Mouse (Mus musculus) lung, adult 2 months (tissue): Measurements from ENCODE around the gene Cetn3. TPM values are rescaled to one million over a fixed set of nuclear protein-coding genes. Genes with fewer than 3 reads are reported as not detected.
A peak's percentile ranks its signal among the peaks of the same experiment; 100 is the strongest.

ENCODE experiments used
- DNase-seq: peaks from one replicate; pipeline ENCODE4 v3.0.0; 2022
- H3K4me1 ChIP-seq: fragments of 200-500 bp; 2 replicates; pipeline ENCODE4 v1.6.1; 2011; ENCODE audit warnings: low read length; ENCODE audit not compliant: control insufficient read depth, insufficient read depth
- H3K4me3 ChIP-seq: fragments of 200-500 bp; replicated peaks from 2 replicates; pipeline ENCODE3; 2011; ENCODE audit warnings: low read depth, mild to moderate bottlenecking, control low read depth, low read length; ENCODE audit errors: extremely low read depth
- CTCF ChIP-seq: fragments of 200-500 bp; IDR thresholded peaks from 2 replicates; pipeline ENCODE4 v1.5.1; 2011; ENCODE audit warnings: mild to moderate bottlenecking, low read length, control low read depth; ENCODE audit not compliant: insufficient read depth
- POLR2A ChIP-seq: fragments of 200-500 bp; IDR thresholded peaks from 2 replicates; pipeline ENCODE4 v1.6.1; 2011; ENCODE audit warnings: low read depth, mild to moderate bottlenecking, control low read depth, low read length, borderline replicate concordance; ENCODE audit errors: extremely low read depth
- WGBS: fragments of 180-500 bp; shearing (Covaris S2); methylation state at CpG from one replicate; pipeline ENCODE4 v1.1.7; 2018; 5-methylcytosine and 5-hydroxymethylcytosine counted together
- polyA plus RNA-seq: library from polyadenylated mRNA; depleted of rRNA; stranded (reverse); fragments of >200 nt; gene quantifications from 2 replicates; pipeline ENCODE4 v1.2.3, GENCODE M21; 2012; rRNA removed

Gene Cetn3
- polyA plus RNA-seq = 2.9 and 8.8 TPM in 2 replicates

GRCm38 (mm10) chr13:81782971-81783404 is at the start of gene Cetn3:
Cetn3 (plus strand) TSS chr13:81783077.
- H3K4me1 ChIP-seq = peaks cover 5% of the 10 kb centered on the region
- peak within 1 kb of the TSS; percentile 99 for H3K4me3 ChIP-seq
- TF ChIP-seq POLR2A (peak; percentile 10; the same call in 1 of the 2 replicates), CTCF (no peak)
- under 1% methylated on average over 29 of the region's 29 CpGs for WGBS
- no peak for DNase-seq

- no peak for TF ChIP-seq POLR2A
- no peak for TF ChIP-seq CTCF
- 72% methylated on average over 5 of the region's 5 CpGs for WGBS
- H3K4me3 ChIP-seq = no peak overlapping the region
- peaks cover 2% of the 10 kb centered on the region; the same call in 1 of the 2 replicates for H3K4me1 ChIP-seq
- DNase-seq = no peak
These were observed 46.3 kb upstream of the Cetn3 start for GRCm38 (mm10) chr13:81736606-81737005.

- Histone ChIP-seq H3K4me1 (peaks cover 2% of the 10 kb centered on the region; the same call in 1 of the 2 replicates), H3K4me3 (no peak overlapping the region)
- 28% methylated on average over 3 of the region's 3 CpGs for WGBS
- no peak for DNase-seq
- TF ChIP-seq POLR2A (no peak), CTCF (peak; percentile 27; the same call in 1 of the 2 replicates)
These were observed 42.0 kb upstream of the Cetn3 start for GRCm38 (mm10) chr13:81740898-81741297.

GRCm38 (mm10) chr13:81743391-81744091 is 39.3 kb upstream of the Cetn3 start:
- TF ChIP-seq POLR2A (no peak), CTCF (no peak)
- WGBS = 53% methylated on average over 10 of the region's 10 CpGs
- no peak for DNase-seq
- H3K4me1 ChIP-seq = peaks cover 2% of the 10 kb centered on the region; the same call in 1 of the 2 replicates
- no peak overlapping the region for H3K4me3 ChIP-seq

- TF ChIP-seq POLR2A (no peak), CTCF (no peak)
- WGBS = 55% methylated on average over 2 of the region's 2 CpGs
- Histone ChIP-seq H3K4me3 (no peak overlapping the region), H3K4me1 (peaks cover 2% of the 10 kb centered on the region; the same call in 1 of the 2 replicates)
- no peak for DNase-seq
These were observed 38.8 kb upstream of the Cetn3 start for GRCm38 (mm10) chr13:81744092-81744396.

- DNase-seq = no peak
- TF ChIP-seq POLR2A (no peak), CTCF (no peak)
These were observed 28.0 kb upstream of the Cetn3 start for GRCm38 (mm10) chr13:81754878-81755277.

GRCm38 (mm10) chr13:81755324-81755723 is 27.6 kb upstream of the Cetn3 start:
- 100% methylated on average over 1 of the region's 1 CpGs for WGBS
- no peak for TF ChIP-seq CTCF
- no peak for TF ChIP-seq POLR2A

More at GRCm38 (mm10) chr13:81754878-81755277, 28.0 kb upstream of the Cetn3 start:
- Histone ChIP-seq H3K4me3 (no peak overlapping the region), H3K4me1 (peaks cover 5% of the 10 kb centered on the region; the same call in 1 of the 2 replicates)

GRCm38 (mm10) chr13:81757058-81757660 is 25.7 kb upstream of the Cetn3 start:
- DNase-seq = no peak
- TF ChIP-seq CTCF (no peak), POLR2A (no peak)
- Histone ChIP-seq H3K4me1 (peaks cover 5% of the 10 kb centered on the region; the same call in 1 of the 2 replicates), H3K4me3 (no peak overlapping the region)
- 60% methylated on average over 5 of the region's 5 CpGs for WGBS

More at GRCm38 (mm10) chr13:81755324-81755723, 27.6 kb upstream of the Cetn3 start:
- no peak overlapping the region for H3K4me3 ChIP-seq
- no peak for DNase-seq
- peaks cover 5% of the 10 kb centered on the region; the same call in 1 of the 2 replicates for H3K4me1 ChIP-seq

GRCm38 (mm10) chr13:81760379-81760778 is 22.5 kb upstream of the Cetn3 start:
- Histone ChIP-seq H3K4me3 (no peak overlapping the region), H3K4me1 (peaks cover 2% of the 10 kb centered on the region; the same call in 1 of the 2 replicates)
- WGBS = 28% methylated on average over 3 of the region's 3 CpGs
- DNase-seq = peak; percentile 17
- peak; percentile 19 for TF ChIP-seq CTCF
- no peak for TF ChIP-seq POLR2A
